Comparison of ENCODE assay signal across 14 mouse cellular contexts in the genomic region with DNA sequence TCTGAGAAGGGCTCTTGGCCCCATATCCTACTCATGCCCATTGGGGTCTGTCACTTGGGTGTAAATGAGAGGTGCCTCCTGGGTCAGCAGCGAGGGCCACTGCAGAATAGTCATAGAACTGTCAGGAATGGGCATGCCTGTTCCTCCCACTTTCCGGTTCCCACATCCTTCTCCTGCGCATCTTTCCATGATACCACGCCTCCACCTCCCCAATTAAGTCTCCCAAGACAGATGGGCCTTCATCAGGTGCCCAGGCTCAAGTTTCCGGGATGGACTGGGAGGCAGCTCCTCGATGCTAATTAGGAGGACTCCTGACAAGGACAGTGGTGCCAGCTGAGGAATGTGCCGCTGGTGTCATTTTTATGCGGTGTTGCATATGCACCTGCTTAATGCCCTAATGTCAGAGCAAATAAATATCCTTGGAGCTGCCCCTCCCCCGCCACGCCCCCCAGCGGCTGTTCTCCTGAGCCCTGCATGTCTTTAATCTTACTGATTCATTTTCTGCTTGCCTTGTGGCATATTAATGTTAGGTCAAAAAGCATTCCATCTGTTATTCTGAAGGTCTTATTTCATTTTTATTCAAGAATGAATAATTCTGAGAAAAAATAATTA.
DNase-seq lines count a peak whose midpoint lies in the region; ATAC-seq and TF ChIP-seq lines count a peak whose summit lies in the region.
"Had no signal": no experiment of that assay in that cellular context is flagged by ENCODE, and none has a peak within 500 bp of the region (broad histone marks: within the 10 kb centered on the region; RNA-seq: fewer than 3 reads in every experiment).

No protein-coding gene starts in this region.

- TF ChIP-seq CTCF in gastrocnemius, adult 2 months (IDR thresholded peaks at IDR 0.05) = peak; percentile 40; the same call in 1 of the 2 replicates
- TF ChIP-seq CTCF in layer of hippocampus, adult 2 months (conservative IDR thresholded peaks at IDR 0.05) = peak; percentile 69

- no peak for ATAC-seq in megakaryocyte, adult 5-6 weeks (ENCODE audit: poor library complexity, severe bottlenecking)
- ATAC-seq: intestine, embryonic 15.5 days; liver, postnatal 0 days had no signal

- intact Hi-C loops in gastrocnemius, adult 2 months (cut with DNase I) = no loop called here

- no peak overlapping the region for H3K27ac ChIP-seq in gastrocnemius, adult 2 months
- H3K27ac ChIP-seq in layer of hippocampus, adult 2 months = peak overlapping the region; percentile 32; the same call in 1 of the 2 replicates
- H3K27ac ChIP-seq: embryonic facial prominence, embryonic 13.5 days; intestine, embryonic 15.5 days; limb, embryonic 15.5 days; neural tube, embryonic 13.5 days had no signal

- no peak overlapping the region for H3K4me3 ChIP-seq in gastrocnemius, adult 2 months
- no peak overlapping the region for H3K4me3 ChIP-seq in layer of hippocampus, adult 2 months
- H3K4me3 ChIP-seq: embryonic facial prominence, embryonic 13.5 days; intestine, embryonic 15.5 days; limb, embryonic 15.5 days; neural tube, embryonic 13.5 days had no signal

- peak; percentile 23 for DNase-seq in adrenal gland, adult 2 months
- no peak for DNase-seq in adrenal gland, postnatal 4 days (ENCODE audit: low spot score in 2 of 2)
- no peak for DNase-seq in gastrocnemius, adult 2 months
- no peak for DNase-seq in gastrocnemius, adult 8-10 months (ENCODE audit: low spot score in 2 of 2)
- DNase-seq in layer of hippocampus, adult 2 months (ENCODE audit: low spot score in 2 of 2) = peak in 1 of 2 experiments; percentile 38
- DNase-seq in layer of hippocampus, postnatal 14 days (ENCODE audit: low spot score in 2 of 2) = no peak
- DNase-seq in adrenal gland, adult 8-10 months = peak; percentile 18
- DNase-seq: heart, adult 11 months; liver, postnatal 0 days had no signal

Comparison
In these comparisons a context has a peak if more than half of its experiments do, and no peak if none do; other contexts are left out.
1. DNase-seq: peak in adrenal gland, adult 2 months (single experiment) and adrenal gland, adult 8-10 months (single experiment); none in adrenal gland, postnatal 4 days (0 of 2), gastrocnemius, adult 2 months (single experiment), gastrocnemius, adult 8-10 months (0 of 2) and layer of hippocampus, postnatal 14 days (0 of 2).